Mouse (Mus musculus) retina, adult 2 months (tissue): ENCODE measurements around the gene Olfr975.
"Not testable (repeated sequence)": the region's sequence is repeated elsewhere in the genome, so short reads cannot be mapped to it uniquely, and the experiment has no call there.

Source experiments
- DNase-seq: peaks from one replicate; pipeline ENCODE4 v3.0.0-alpha.2; 2012; ENCODE audit warnings: low read depth, low spot score

Gene Olfr975

GRCm38 (mm10) chr9:39951946-39952345 lies at the start of gene Olfr975:
Olfr975 (minus strand) TSS chr9:39952046.
- no peak for DNase-seq

GRCm38 (mm10) chr9:39991813-39992212 lies 40.0 kb upstream of the Olfr975 start, which contains the start of gene Olfr978:
Olfr978 (plus strand) TSS chr9:39992113.
- DNase-seq, result no peak

- not testable (repeated sequence) for DNase-seq
Measured at GRCm38 (mm10) chr9:39976581-39977145, 24.8 kb upstream of the Olfr975 start.

GRCm38 (mm10) chr9:39961033-39961432 lies 9.2 kb upstream of the Olfr975 start, which contains the start of gene Olfr976:
Olfr976 (minus strand) TSS chr9:39961133.
- DNase-seq, result not testable (repeated sequence)

GRCm38 (mm10) chr9:39937201-39937600 lies 14.6 kb downstream of the Olfr975 start, which contains the start of gene Olfr974:
Olfr974 (plus strand) TSS chr9:39937501.
- no peak for DNase-seq

GRCm38 (mm10) chr9:39928837-39929236 lies 23.0 kb downstream of the Olfr975 start:
- not testable (repeated sequence) for DNase-seq

- not testable (repeated sequence) for DNase-seq
Measured at GRCm38 (mm10) chr9:39927975-39928836, 23.6 kb downstream of the Olfr975 start.

GRCm38 (mm10) chr9:39909939-39910338 lies 41.9 kb downstream of the Olfr975 start:
- no peak for DNase-seq

GRCm38 (mm10) chr9:39907036-39907435 lies 44.8 kb downstream of the Olfr975 start, which contains the start of gene Olfr229:
Olfr229 (plus strand) TSS chr9:39907336.
- DNase-seq, result no peak

GRCm38 (mm10) chr9:39905106-39905505 lies 46.7 kb downstream of the Olfr975 start:
- no peak for DNase-seq
